Mouse (Mus musculus) heart, adult 2 months (tissue): ENCODE results near the gene Tmem91.
A peak's percentile ranks its signal among the peaks of the same experiment; 100 is the strongest.

ENCODE experiments used
- CTCF ChIP-seq: fragments of 200-600 bp; IDR thresholded peaks from 2 replicates; pipeline ENCODE4 v1.8.1; 2022; ENCODE audit warnings: antibody characterized with exemption, mild to moderate bottlenecking, moderate library complexity
- POLR2A ChIP-seq: fragments of 200-500 bp; IDR thresholded peaks from 2 replicates; pipeline ENCODE4 v1.6.1; 2011; ENCODE audit warnings: mild to moderate bottlenecking, low read depth, low read length, control low read depth; ENCODE audit not compliant: insufficient read depth

DNA sequence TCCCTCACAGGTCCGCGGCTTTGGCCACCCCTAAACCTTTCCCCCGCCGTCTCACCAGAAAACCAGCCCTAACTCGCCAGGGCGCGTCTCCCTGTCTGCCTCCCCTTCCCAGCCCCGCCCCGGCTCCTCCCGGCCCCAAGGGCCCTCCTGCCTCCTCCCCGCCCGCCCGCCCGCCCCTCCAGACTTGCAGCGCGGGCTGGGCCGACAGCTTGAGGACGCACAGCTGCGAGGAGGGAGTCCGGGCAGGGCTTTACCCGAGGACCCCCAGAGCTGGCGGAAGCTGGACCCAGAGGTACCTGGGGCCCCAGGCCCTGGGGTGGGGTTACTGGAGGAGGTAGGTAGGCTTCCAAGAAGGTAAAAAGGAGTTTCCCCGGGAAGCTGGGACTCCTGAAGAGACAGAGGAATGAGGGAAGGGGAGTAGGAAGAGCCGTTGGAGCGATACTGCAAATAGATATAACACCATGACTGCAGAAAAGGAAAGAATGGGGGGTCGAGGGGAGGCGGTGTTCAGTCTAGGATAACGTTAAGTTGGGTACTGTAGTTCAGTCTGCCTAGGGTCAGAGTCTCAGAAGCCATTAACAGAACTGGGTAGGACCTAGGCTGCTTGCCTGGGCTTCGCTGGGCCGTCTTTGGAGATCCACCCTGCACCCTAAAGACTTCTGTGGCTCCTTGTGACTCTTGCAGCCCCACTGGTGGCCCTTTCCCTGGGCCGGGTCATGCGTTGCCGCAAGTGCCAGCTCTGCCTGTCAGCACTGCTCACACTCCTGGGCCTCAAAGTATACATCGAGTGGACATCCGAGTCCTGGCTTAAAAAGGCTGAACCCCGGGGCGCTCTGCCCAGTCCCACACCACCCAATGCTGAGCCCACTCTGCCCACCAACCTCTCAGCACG lies 47.3 kb downstream of the Tmem91 start:
- TF ChIP-seq CTCF = no peak
- TF ChIP-seq POLR2A = peak; percentile 52; the same call in 1 of the 2 replicates
